Mouse (Mus musculus): ENCODE measurements at regions not wholly inside any gene's neighbourhood (a gene's known extent, or its start where the extent isn't known, plus 50 kb on each side); places are given as distances from the start of the nearest gene placed in this dataset.

- no peak for DNase-seq (ENCODE audit: low spot score in 2 of 2)
- no peak overlapping the region for H3K4me3 ChIP-seq
- no peak for TF ChIP-seq CTCF (conservative IDR thresholded peaks at IDR 0.05)
- no peak overlapping the region for H3K27ac ChIP-seq
These were observed 58.9 kb downstream of the Olfr267 start for GRCm38 (mm10) chr4:58728641-58729040.

DNA sequence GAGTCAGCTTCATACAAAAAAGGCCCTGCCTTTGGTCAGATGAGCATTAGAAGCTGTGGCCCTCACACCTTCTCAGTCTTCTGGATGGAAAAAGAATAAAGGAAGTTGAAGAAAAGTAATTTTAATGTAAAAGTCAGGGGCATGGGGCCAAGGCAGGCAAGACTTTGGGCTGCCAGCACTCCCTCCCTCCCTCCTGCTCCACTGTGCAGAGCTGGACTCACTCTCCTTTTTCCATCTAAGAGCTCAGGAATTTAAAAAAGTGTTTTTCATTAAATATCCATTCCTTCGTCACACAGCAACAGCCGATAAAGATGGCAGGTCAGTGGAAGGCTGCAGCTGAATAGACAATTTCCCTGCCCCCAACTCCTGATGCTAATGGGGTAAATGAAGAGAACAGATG lies 61.1 kb downstream of the Olfr267 start:
- Histone ChIP-seq H3K4me3 (no peak overlapping the region), H3K27ac (no peak overlapping the region)
- DNase-seq (ENCODE audit: low spot score in 2 of 2): no peak
- TF ChIP-seq CTCF (conservative IDR thresholded peaks at IDR 0.05): no peak

- DNase-seq (ENCODE audit: low spot score in 2 of 2): peak in 1 of 2 experiments; percentile 2
- no peak for TF ChIP-seq CTCF (conservative IDR thresholded peaks at IDR 0.05)
- Histone ChIP-seq H3K27ac (no peak overlapping the region), H3K4me3 (no peak overlapping the region)
These were observed 64.7 kb downstream of the Olfr267 start for GRCm38 (mm10) chr4:58722772-58723171.

DNA sequence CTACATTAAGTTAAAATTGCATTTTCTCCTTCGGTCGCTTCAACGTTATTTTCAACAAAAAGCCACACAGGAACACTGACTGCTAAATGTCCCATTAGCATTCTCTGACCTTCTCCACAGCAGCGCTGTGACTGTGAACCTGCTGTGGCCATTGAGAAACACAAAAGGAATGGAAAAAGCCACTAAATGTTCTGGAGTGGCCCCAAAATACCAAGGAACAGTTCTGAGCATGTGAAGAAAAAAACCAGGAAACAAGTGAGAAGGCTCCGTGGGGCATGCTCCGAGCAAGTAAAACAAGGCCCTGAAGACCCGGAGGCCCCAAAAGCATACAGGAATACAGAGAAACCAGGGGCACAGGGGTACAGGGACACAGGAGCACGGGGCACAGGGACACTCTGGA lies 66.8 kb downstream of the Olfr267 start:
- no peak for DNase-seq (ENCODE audit: low spot score in 2 of 2)
- no peak overlapping the region for H3K27ac ChIP-seq
- no peak for TF ChIP-seq CTCF (conservative IDR thresholded peaks at IDR 0.05)
- H3K4me3 ChIP-seq: no peak overlapping the region

DNA sequence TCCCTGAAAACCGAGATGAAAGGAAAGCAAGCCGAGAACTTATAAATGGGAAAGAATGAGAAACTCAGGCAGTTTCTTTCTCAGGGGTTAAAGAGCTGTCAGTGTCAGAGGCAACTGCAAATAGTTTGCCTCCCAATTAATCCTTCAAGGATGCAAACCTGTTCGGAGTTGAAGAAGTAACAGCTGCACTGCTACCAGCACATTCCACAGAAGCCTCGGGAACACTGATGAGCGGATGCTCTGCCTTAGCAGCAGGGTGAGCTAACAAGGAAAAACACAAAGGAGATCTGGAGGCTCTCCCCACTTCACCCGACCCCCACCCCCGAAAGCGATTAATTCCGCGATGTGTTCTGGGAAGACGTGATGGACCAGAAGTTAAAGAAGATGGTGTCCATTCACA lies 71.1 kb downstream of the Olfr267 start:
- DNase-seq (ENCODE audit: low spot score in 2 of 2): no peak
- no peak for TF ChIP-seq CTCF (conservative IDR thresholded peaks at IDR 0.05)
- Histone ChIP-seq H3K4me3 (no peak overlapping the region), H3K27ac (no peak overlapping the region)

DNA sequence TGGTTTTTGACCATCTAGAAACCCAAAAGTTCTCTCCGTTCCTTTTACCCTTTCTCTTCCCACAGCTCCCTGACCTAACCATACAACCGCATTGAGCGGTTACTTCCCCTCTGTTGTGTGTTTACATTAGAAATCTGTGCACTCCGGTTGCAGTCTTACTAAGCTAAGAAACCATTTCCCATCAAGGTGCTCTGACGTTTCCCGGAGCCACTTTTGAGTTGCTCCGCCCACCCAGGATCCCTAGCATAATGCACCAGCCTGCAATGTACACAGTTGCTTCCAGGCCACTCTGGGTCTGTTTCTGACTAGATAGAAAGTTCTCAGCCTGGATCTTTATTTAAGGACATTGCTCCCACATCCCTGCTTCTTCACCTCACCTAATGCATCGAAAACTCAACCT lies 71.7 kb downstream of the Olfr267 start:
- H3K27ac ChIP-seq: no peak overlapping the region
- no peak for TF ChIP-seq CTCF (conservative IDR thresholded peaks at IDR 0.05)
- no peak overlapping the region for H3K4me3 ChIP-seq
- no peak for DNase-seq (ENCODE audit: low spot score in 2 of 2)

DNA sequence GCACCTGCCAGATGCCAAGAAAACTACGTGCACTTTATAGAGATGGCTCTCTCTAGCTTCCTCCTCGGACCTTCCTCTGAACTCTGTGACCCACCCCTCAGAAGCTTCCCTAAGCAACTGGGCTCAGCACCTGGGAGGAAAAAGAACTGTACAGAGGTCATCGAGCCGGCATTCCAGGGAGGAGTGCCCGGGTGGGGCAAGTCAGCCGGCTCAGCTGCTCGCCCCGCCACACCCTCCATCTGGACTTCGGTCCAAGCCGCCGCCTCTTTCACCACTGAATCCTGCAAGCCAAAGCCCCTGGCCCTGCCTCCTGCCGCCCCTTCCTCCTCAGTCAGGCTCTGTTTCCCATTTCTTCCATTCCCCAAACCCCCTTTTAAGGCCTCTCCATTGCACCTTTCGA lies 73.3 kb downstream of the Olfr267 start:
- no peak for DNase-seq (ENCODE audit: low spot score in 2 of 2)
- Histone ChIP-seq H3K27ac (no peak overlapping the region), H3K4me3 (no peak overlapping the region)
- TF ChIP-seq CTCF (conservative IDR thresholded peaks at IDR 0.05): no peak

DNA sequence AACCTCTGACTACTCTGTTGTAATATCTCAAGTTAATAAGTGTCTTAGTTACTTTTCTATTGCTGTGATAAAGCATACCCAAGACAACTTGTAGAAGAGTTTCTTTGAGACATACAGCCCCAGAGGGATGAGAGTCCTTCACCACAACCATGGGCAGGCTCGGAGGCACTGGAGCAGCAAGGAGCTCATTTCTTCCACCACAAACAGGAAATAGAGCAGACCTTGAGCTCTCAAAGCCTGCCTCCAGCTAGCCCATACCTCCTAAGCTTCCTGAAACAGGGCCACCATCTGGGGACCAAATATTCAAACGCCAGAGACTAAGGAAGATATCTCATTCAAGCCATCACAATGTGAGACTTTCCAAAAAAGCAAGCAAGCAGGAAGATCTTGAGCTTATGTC lies 74.6 kb downstream of the Olfr267 start:
- TF ChIP-seq CTCF (conservative IDR thresholded peaks at IDR 0.05): no peak
- no peak overlapping the region for H3K27ac ChIP-seq
- no peak overlapping the region for H3K4me3 ChIP-seq
- DNase-seq (ENCODE audit: low spot score in 2 of 2): no peak

- no peak for TF ChIP-seq CTCF (conservative IDR thresholded peaks at IDR 0.05)
- no peak overlapping the region for H3K4me3 ChIP-seq
- no peak overlapping the region for H3K27ac ChIP-seq
- no peak for DNase-seq (ENCODE audit: low spot score in 2 of 2)
These were observed 75.3 kb downstream of the Olfr267 start for GRCm38 (mm10) chr4:58712166-58712565.

GRCm38 (mm10) chr4:58699236-58699798 lies 88.2 kb downstream of the Olfr267 start:
- DNase-seq (ENCODE audit: low spot score in 2 of 2): no peak
- no peak for TF ChIP-seq CTCF (conservative IDR thresholded peaks at IDR 0.05)
- H3K27ac ChIP-seq: no peak overlapping the region
- H3K4me3 ChIP-seq: no peak overlapping the region

DNA sequence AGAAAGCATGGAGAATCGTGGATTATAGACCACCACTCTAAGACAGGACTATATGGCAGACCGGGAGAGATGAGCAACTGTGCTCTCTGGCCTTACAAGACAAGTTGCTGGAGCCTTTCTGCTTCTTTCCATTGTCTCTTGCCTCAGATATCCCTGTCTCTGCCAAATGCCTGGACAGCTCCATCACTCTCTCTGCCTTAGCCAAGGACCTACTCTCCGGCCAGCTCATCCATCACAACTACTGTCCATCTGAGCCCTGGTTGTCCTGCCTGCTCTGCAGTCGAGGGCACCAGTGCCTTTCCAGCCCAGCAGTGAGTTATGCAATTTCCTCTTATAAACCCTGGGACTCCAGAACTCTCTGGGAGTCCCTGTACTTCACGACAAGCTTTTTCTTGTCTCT lies 88.7 kb downstream of the Olfr267 start:
- TF ChIP-seq CTCF (conservative IDR thresholded peaks at IDR 0.05): no peak
- Histone ChIP-seq H3K4me3 (no peak overlapping the region), H3K27ac (no peak overlapping the region)
- no peak for DNase-seq (ENCODE audit: low spot score in 2 of 2)

- no peak overlapping the region for H3K4me3 ChIP-seq
- H3K27ac ChIP-seq: no peak overlapping the region
- no peak for TF ChIP-seq CTCF (conservative IDR thresholded peaks at IDR 0.05)
- no peak for DNase-seq (ENCODE audit: low spot score in 2 of 2)
These were observed 90.8 kb downstream of the Olfr267 start for GRCm38 (mm10) chr4:58696684-58697083.

- no peak for DNase-seq (ENCODE audit: low spot score in 2 of 2)
- TF ChIP-seq CTCF (conservative IDR thresholded peaks at IDR 0.05): no peak
- H3K27ac ChIP-seq: no peak overlapping the region
- H3K4me3 ChIP-seq: no peak overlapping the region
These were observed 92.2 kb downstream of the Olfr267 start for GRCm38 (mm10) chr4:58695281-58695680.

DNA sequence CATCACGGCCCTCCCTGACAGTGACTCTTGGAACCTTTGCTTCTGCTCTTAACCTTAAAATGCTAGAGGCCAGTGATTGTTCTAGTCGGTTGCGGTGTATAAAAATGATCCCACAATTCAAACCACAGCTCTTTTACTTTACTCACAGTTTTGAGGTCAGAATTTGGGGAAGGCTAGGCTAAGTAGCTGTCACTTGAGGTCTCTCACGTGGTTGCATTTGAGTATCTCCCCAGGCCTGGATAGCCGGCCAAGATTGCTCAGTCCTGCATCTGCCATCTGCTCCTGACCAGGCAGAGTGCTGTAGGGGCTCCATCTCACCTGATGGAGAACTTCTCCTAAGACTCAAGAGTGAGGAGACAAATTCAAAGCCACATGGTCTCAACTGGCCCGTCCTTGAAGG lies 94.5 kb downstream of the Olfr267 start:
- Histone ChIP-seq H3K4me3 (no peak overlapping the region), H3K27ac (no peak overlapping the region)
- DNase-seq (ENCODE audit: low spot score in 2 of 2): no peak
- no peak for TF ChIP-seq CTCF (conservative IDR thresholded peaks at IDR 0.05)

GRCm38 (mm10) chr4:58681926-58682325 lies 105.6 kb downstream of the Olfr267 start:
- DNase-seq (ENCODE audit: low spot score in 2 of 2): no peak
- Histone ChIP-seq H3K27ac (no peak overlapping the region), H3K4me3 (no peak overlapping the region)
- no peak for TF ChIP-seq CTCF (conservative IDR thresholded peaks at IDR 0.05)
